Comparison of ENCODE assay signal across 8 mouse cellular contexts in the genomic region with DNA sequence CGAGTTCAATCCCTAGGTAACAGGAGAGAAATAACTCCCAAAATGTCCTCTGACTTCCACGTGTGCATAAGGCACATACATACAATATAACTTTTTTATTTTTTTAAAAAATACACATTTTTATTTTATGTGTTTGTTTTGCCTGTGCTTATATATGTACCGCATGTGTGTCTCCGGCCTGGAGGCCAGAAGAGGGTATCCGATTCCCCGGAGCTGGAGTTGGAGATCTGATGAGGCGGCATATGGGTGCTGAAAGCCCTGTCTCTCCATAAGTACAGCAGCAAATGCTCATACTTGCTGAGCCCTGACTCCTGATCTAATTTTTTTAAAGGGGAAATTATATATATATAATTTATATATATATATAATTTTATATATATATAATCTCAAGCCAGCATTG.
DNase-seq lines count a peak whose midpoint lies in the region; ATAC-seq and TF ChIP-seq lines count a peak whose summit lies in the region.

No protein-coding gene starts in this region.

- no peaks in the 10 kb centered on the region for H3K27me3 ChIP-seq in heart, embryonic 12.5 days (replicated peaks)
- H3K27me3 ChIP-seq in lung, embryonic 15.5 days = no peaks in the 10 kb centered on the region
- H3K27me3 ChIP-seq in hindbrain, postnatal 0 days (ENCODE audit: insufficient read depth, low read length) = no peaks in the 10 kb centered on the region
- no peaks in the 10 kb centered on the region for H3K27me3 ChIP-seq in stomach, embryonic 15.5 days (replicated peaks)

- H3K4me1 ChIP-seq in heart, embryonic 12.5 days (replicated peaks) = peaks cover 69% of the 10 kb centered on the region
- peaks cover 74% of the 10 kb centered on the region for H3K4me1 ChIP-seq in lung, embryonic 15.5 days
- peaks cover 27% of the 10 kb centered on the region for H3K4me1 ChIP-seq in lung, adult 2 months (ENCODE audit: control insufficient read depth, insufficient read depth, low read length)
- peaks cover 51% of the 10 kb centered on the region for H3K4me1 ChIP-seq in hindbrain, postnatal 0 days (ENCODE audit: insufficient read depth, low read length)
- H3K4me1 ChIP-seq in stomach, embryonic 15.5 days = peaks cover 52% of the 10 kb centered on the region

- no peak overlapping the region for H3K4me3 ChIP-seq in heart, embryonic 12.5 days
- no peak overlapping the region for H3K4me3 ChIP-seq in lung, embryonic 15.5 days
- H3K4me3 ChIP-seq in lung, adult 2 months (replicated peaks; ENCODE audit: extremely low read depth, low read depth, low read length) = no peak overlapping the region
- no peak overlapping the region for H3K4me3 ChIP-seq in hindbrain, postnatal 0 days (ENCODE audit: low read length)
- H3K4me3 ChIP-seq in stomach, embryonic 15.5 days (replicated peaks) = no peak overlapping the region

- no peaks in the 10 kb centered on the region for H3K9me3 ChIP-seq in heart, embryonic 12.5 days (replicated peaks)
- no peaks in the 10 kb centered on the region for H3K9me3 ChIP-seq in lung, embryonic 15.5 days
- H3K9me3 ChIP-seq in hindbrain, postnatal 0 days (ENCODE audit: low read length) = no peaks in the 10 kb centered on the region
- no peaks in the 10 kb centered on the region for H3K9me3 ChIP-seq in stomach, embryonic 15.5 days

- peak overlapping the region; percentile 93 for H3K27ac ChIP-seq in heart, embryonic 12.5 days (ENCODE audit: poor library complexity, severe bottlenecking)
- H3K27ac ChIP-seq in lung, embryonic 15.5 days = peak overlapping the region; percentile 99
- peak overlapping the region; percentile 83; the same call in 1 of the 2 replicates for H3K27ac ChIP-seq in hindbrain, postnatal 0 days
- peak overlapping the region; percentile 95; the same call in 1 of the 2 replicates for H3K27ac ChIP-seq in stomach, embryonic 15.5 days

- no peaks in the 10 kb centered on the region for H3K36me3 ChIP-seq in heart, embryonic 12.5 days
- H3K36me3 ChIP-seq in lung, embryonic 15.5 days = no peaks in the 10 kb centered on the region
- H3K36me3 ChIP-seq in hindbrain, postnatal 0 days (ENCODE audit: insufficient read depth, low read length) = no peaks in the 10 kb centered on the region
- no peaks in the 10 kb centered on the region for H3K36me3 ChIP-seq in stomach, embryonic 15.5 days

- DNase-seq in heart, adult 8-10 months (ENCODE audit: low spot score) = no peak
- DNase-seq in lung, adult 2 months = no peak
- DNase-seq in hindbrain, postnatal 0 days (ENCODE audit: low spot score) = no peak
- DNase-seq in spleen, adult 12 weeks (ENCODE audit: low spot score) = no peak
- DNase-seq in testis, postnatal 10 days (ENCODE audit: low spot score) = no peak

- H3K4me2 ChIP-seq in heart, embryonic 12.5 days = no peak overlapping the region
- H3K4me2 ChIP-seq in lung, embryonic 15.5 days = no peak overlapping the region
- H3K4me2 ChIP-seq in hindbrain, postnatal 0 days (ENCODE audit: low read depth, low read length) = no peak overlapping the region
- H3K4me2 ChIP-seq in stomach, embryonic 15.5 days = no peak overlapping the region

- no peak overlapping the region for H3K9ac ChIP-seq in heart, embryonic 12.5 days
- no peak overlapping the region for H3K9ac ChIP-seq in lung, embryonic 15.5 days
- no peak overlapping the region for H3K9ac ChIP-seq in hindbrain, postnatal 0 days (replicated peaks; ENCODE audit: low read length)
- H3K9ac ChIP-seq in stomach, embryonic 15.5 days = no peak overlapping the region

- no peak for ATAC-seq in heart, embryonic 12.5 days (ENCODE audit: insufficient number of reproducible peaks, low FRiP score)
- no peak for ATAC-seq in lung, embryonic 15.5 days (ENCODE audit: borderline replicate concordance, extremely low read depth, low FRiP score, low TSS enrichment)
- ATAC-seq in hindbrain, postnatal 0 days = no peak
- no peak for ATAC-seq in stomach, embryonic 15.5 days (ENCODE audit: insufficient read depth, low FRiP score, low read depth)

- TF ChIP-seq CTCF in lung, adult 2 months (IDR thresholded peaks at IDR 0.05; ENCODE audit: insufficient read depth, low read length) = no peak
- no peak for TF ChIP-seq CTCF in hindbrain, postnatal 0 days (IDR thresholded peaks at IDR 0.05; ENCODE audit: low read depth)

- WGBS in heart, embryonic 12.5 days = 80% methylated on average over 7 of the region's 7 CpGs
- WGBS in lung, embryonic 15.5 days = 81% methylated on average over 7 of the region's 7 CpGs
- WGBS in lung, adult 2 months = 85% methylated on average over 7 of the region's 7 CpGs
- 79% methylated on average over 7 of the region's 7 CpGs for WGBS in hindbrain, postnatal 0 days
- WGBS in stomach, embryonic 15.5 days = 86% methylated on average over 7 of the region's 7 CpGs

- TF ChIP-seq POLR2A in lung, adult 2 months (IDR thresholded peaks at IDR 0.05; ENCODE audit: borderline replicate concordance, extremely low read depth, low read depth, low read length) = no peak
